Mouse (Mus musculus) spleen, postnatal 10 days (tissue): ENCODE results near the gene Sorbs2.

Experiments
- DNase-seq, 2 experiments: peaks; one replicate each; pipeline ENCODE4 v3.0.0; 2021 to 2022; ENCODE audit warnings: low spot score in 2 of 2

Sorbs2 gene

DNA sequence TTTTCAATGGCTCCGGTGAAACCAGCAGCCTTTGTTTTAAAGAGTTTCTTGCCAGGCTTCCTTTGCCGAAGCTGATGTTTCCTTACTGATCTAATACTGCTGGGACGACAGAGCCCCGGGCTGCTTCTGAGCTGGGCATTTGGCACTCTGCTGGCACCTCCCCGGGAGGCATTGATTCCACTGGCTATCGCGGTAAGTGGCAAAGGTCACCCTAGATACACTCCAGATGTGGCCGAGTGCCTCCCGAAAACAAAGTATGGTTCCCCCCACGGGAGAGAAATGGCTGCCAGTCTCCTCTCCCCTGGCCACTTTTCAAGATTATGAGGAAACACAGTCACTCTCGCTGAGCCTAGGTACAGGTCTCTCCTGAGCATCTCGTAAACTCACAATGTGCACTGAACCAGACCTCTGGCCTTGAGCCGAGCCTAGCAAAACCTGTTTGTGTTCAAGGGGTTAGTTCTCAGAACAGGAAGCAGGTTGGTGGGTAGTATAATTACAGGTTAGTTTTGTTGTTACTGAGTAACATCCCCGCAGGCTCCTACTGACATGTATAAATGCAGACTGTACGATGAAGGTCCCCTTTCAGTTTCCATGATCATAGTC is 114.1 kb downstream of the Sorbs2 start:
- DNase-seq, result no peak

DNA sequence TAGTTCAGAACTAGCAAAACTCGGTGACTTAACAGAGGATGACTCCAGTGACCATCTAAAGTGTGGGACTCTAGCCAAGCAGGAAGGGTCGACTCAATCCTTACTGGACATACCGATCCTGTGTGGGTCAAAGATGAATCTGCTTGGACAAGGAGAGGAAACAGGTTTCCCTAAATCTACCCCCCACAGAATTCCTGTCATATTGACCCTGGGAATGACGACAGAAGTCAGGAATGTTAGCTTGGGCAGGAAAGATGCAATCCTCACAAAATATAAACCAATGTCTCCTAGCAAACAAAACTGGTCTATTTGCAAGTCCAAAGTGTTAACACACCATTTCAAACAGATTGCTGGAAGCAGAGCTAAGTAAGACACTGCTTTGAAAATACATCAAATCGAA is 118.8 kb downstream of the Sorbs2 start:
- no peak for DNase-seq

DNA sequence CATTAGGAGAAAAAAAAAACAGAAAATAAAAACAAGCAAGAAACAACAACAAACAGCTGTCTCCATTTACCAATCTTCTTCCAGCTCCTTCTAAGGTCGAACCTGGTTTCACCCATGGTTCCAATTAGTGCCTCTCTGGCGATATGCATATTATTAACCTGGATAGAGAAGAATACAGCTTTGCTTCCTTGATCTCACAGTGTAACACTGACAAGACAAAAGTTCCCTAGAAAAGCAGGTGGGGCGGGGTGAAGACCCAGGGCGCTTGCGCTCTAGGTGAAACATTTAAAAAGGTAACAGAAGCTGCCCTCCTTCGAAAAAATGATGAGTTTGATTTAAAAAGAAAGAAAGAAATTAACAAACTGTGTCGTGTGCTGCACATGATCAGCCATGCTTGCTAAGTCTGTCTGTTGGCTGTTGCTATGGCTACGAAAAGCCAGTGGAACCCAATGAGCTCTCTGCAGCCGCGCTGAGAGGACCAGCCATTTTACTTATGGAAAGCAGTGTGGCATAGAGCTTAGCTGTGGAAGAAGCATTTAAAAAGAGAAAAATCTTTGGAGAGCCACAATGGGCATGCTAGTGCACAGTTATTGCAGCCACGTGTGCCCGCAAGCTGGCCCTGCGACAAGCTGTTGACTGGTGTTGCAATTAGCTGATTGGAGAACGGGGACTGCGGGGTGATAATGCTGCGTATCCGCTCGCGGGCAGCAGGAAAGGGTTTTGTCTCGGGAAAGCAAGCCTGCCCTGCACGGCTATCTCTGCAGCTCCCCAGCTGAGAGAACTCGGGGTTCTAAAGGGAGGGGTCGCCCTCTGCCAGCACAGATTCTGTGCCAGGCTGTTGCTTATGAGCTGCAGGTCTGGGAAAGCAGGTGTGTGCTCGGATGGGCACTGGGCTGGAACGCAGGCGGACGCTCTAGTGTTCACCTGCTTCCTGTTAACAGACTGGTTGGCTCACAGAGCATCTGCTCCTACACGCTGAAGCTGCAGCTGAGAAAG is 120.0 kb downstream of the Sorbs2 start:
- peak; percentile 5 to 42 for DNase-seq

DNA sequence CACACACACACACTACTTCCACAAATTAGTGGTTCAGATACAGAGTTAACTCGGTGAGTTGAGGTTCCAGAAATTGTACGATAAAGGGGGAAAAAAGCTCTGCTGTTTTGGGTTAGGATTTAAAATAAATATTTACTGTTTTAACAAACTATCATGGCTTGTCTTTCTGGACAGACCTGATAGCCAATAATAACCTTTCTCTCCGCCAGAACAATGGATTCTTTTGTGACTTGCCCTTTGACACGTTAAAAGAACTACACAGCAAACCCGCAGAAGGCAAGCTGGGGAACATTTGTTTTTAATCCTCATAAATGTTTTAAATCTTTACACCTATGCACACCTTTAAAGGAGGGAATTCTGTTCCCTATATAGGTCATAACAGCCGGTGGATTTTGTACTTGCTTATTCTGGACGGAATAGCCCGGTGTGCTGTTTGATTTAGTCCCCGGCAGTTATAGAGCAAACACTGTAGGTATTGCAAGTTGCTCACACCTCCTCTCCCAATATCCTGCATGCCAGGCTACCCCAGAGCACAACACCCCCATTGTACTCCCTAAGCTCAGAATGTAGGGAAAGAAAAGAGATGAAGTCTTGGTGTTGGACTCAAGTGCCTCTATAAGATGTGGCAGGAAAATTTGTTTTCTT is 121.0 kb downstream of the Sorbs2 start:
- DNase-seq, result no peak

DNA sequence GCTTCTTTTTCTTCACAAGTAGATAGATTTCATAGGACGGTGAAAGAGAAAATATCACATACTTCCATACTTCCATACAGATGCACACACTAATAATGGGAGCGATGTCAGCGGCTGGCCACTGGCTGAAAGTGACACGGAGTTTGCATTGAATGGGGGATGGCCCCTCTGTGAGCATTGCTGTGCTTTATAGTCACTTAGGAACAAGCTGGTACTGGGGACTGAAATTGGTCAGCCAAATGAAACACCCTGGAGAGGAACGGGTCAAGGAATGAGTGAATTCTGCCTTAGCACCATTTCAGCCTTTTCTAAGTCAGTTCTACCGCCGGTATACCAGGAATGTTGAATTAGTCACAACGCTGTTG is 121.5 kb downstream of the Sorbs2 start:
- DNase-seq, result no peak

DNA sequence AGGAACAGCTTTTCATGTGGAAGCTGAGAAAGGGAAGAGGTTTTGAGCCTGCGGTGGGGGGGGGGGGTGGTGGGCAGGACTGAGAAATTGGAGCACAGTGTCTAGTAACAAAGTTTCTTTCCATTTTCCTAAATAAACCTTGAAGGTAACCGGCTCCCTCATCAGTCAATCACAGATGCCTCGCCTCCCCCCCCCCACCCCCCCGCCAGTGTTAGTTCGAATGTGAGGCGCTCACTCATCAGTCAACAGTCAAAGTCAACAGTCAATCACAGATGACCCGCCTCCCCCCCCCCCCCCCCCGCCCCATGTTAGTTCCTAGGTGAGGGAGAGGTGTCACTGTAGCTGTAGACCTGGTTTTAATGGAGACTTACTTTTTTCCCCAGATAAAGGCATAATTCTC is 123.4 kb downstream of the Sorbs2 start:
- no peak for DNase-seq

DNA sequence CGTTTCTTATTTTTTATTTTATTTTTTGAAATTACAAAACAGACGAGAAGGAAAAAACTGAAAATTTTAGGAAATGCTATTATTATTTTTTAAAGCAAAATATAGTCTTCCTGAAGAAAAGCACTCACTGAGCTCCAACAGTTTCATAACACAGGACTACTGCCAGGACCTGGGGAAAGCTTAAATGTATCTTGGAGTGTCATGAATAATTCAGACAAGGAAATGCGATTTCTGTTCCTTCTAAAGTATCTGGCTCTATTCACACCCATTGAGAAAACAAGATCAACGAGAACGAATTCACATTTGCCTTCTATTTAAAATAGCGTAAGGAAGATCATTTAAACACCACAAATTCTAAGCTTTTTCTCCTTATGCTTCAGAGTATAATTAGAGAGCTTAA is 127.6 kb downstream of the Sorbs2 start:
- no peak for DNase-seq

DNA sequence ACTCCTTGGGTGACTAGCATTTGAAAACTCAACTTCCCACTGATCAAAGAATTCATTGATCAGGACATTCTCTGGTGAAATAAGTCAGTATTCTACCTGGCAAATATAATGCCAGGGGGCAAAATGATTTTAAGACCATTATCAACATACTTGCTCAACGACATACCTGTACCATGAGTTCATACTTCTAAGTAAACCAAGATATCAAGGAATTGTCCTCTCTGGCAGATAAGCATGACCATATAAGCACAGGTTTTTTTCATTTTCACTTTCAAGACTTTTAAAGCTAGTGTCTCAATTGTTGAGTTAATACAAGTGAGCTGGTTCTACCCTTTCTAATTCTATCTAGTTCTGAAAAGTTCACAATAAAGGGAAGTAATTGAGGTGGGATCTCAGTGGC is 130.2 kb downstream of the Sorbs2 start:
- DNase-seq, result no peak

DNA sequence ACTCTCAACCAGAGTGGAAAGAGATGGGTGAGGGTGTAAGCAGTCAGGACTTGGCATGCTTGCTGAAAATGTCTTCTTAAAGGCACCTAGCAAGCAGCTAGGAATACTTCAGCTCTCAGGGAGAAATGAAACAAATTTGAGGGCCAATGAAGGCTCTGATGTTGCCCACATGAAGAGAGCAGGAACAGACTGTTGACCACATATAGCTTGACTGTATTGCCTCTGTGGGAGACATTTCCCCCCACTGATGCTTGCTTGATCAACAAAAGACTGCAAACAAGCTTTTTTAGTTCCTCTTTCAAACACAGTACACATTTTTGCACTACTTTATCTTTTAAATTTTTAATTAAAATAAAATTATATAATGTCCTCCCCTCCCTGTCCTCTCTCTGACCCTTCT is 131.9 kb downstream of the Sorbs2 start:
- DNase-seq, result no peak

GRCm38 (mm10) chr8:45644651-45645050 is 137.1 kb downstream of the Sorbs2 start:
- no peak for DNase-seq

GRCm38 (mm10) chr8:45649063-45649462 is 141.5 kb downstream of the Sorbs2 start:
- DNase-seq, result no peak

- DNase-seq, result no peak
Measured at GRCm38 (mm10) chr8:45649966-45650365, 142.4 kb downstream of the Sorbs2 start.

GRCm38 (mm10) chr8:45658021-45658420 is 150.4 kb downstream of the Sorbs2 start:
- no peak for DNase-seq

DNA sequence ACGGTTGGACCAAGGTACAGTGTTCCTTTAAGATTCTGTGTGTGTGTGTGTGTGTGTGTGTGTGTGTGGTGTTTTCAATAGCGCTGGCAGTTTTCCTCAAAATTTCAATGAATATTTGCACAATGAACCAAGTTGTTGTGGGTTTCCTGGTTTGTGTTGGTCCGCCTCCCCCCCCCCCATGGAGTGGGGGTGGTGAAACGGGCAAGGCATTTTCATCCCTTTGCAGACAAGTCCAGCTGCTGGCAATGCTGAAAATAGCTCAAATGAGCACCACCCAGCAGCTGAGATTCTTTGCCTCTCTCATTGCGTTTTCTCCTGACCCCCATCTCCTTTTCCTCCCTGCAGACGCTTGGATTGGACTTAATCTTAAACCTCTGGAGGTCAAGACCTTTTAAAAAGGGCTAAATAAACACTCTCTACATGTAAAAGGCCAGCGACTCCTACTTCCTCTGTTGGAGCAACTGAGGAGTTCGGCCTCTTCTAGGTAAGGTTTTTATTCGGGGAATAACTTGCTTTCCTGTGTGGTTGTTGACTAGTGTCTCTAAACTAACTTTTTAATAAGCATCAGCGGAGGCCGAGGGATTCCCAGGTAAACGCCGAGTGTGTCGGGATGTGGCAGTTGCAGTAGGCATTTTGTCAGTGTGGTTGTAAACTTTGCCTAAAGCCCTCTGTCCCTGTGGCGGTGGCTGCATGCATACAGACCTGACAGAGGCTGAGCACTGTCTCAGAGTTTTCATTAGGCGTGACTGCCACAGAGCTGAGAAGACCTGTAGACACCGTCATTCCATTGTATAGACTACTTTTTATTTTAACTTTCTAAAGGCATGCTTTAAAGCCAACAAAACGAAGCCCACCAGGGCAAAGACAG is 151.1 kb downstream of the Sorbs2 start:
- DNase-seq, result no peak

GRCm38 (mm10) chr8:45659473-45659872 is 151.9 kb downstream of the Sorbs2 start:
- no peak for DNase-seq

DNA sequence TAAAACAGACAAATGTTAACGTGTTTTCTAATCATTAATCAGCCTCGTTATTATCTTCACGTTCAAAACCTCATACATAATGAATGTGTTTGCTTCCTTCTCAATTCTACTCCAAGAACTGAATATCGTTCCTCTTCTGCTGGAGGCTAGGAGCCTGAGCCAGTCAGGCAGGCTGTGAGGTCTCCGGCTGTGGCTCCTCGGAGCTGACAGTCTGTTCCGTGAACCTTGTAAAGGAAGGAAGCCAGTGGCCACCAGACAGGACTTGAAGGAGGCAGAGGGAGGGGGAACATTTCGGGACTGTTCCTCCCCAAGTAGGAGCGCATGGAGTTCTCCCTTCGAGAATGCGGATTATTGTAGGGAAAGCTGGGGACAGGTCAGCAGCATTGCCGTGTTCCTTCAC is 153.0 kb downstream of the Sorbs2 start:
- no peak for DNase-seq

- no peak for DNase-seq
Measured at GRCm38 (mm10) chr8:45661605-45662004, 154.0 kb downstream of the Sorbs2 start.

GRCm38 (mm10) chr8:45666221-45666620 is 158.6 kb downstream of the Sorbs2 start:
- DNase-seq, result no peak

- DNase-seq, result no peak
Measured at GRCm38 (mm10) chr8:45673149-45673548, 165.6 kb downstream of the Sorbs2 start.

- no peak for DNase-seq
Measured at GRCm38 (mm10) chr8:45675821-45676279, 168.3 kb downstream of the Sorbs2 start.

GRCm38 (mm10) chr8:45677114-45677853 is 169.7 kb downstream of the Sorbs2 start:
- no peak for DNase-seq
